Mouse (Mus musculus) activated CD4-positive, CD25-positive, alpha-beta regulatory T cell, adult 4 months (primary cell): ENCODE measurements around the gene Sec24a. TPM values are rescaled to one million over a fixed set of nuclear protein-coding genes. Genes with fewer than 3 reads are reported as not detected.

ENCODE experiments used
- ATAC-seq: one replicate; pipeline ENCODE4 v1.8.0; 2017
- polyA plus RNA-seq, 2 experiments: library from polyadenylated mRNA; unstranded; fragments of 100-300 nt; shearing (Covaris generic); gene quantifications; one replicate each; pipeline ENCODE4 v1.2.1; 2017

Sec24a gene
- polyA plus RNA-seq, 2 experiments from 2014 or later = 20.9 to 28.3 TPM

- no peak for ATAC-seq
These were observed 114.1 kb downstream of the Sec24a start for GRCm38 (mm10) chr11:51649111-51649888.

DNA sequence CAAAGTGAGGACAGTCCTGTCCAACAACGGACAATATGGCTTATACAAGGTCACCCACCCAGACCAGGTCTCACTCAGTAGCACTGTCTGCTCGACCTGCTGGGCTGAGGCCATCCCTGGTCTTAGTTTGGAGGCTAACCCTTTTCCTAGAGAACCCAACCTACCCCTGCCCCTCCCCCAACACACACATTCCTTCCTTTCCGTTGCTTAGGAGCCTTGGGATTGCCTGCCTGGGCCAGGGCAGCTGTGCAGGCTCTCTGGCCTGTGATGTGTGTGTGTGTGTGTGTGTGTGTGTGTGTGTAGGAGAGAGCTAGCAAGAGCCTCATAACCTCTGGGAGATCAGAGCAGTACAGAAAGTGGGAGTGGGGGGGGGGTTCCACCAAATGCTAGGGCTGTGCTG, 114.9 kb downstream of the Sec24a start:
- ATAC-seq = no peak

DNA sequence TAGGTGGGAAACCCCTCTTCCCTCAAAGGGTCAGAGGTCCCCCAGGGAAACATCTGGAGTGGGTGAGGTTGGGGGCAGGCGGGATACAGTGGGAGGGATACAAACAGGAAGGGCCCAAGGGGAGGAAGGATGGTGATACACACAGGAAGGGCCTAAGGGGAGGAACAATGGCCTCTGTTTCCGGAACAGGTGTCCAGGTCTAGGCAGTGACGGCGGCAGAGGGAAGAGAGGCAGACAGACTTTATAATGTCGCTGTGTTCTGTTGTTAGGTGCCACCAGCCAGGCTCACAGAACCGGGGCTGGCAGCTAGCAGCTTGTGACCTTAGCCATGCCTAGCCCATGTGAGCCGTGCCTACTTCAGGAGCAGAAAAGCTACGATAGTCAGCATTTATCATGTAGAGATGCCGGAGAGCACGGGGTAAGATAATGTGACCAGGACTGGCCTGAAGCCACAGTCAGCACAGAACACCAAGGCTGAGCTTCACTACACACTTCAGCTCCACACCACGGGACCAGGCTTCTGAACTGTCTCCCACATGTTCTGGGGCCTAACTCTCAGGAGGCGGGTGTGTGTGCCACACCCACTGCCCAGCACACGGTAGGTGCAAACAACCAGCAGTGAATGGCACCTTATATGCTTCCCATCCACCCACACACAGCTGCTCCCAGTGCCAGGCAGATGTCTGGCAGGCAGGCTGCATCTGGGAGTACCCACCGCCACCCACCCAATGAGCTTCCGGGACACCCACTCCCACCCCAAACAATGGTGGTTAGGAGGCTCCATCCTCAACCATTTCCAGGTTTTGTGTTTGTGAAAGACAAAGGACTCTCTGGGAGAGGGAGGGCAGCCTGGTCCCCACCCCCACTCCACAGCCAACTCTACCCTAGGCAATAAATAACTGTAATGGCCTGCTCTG, 116.4 kb downstream of the Sec24a start:
- no peak for ATAC-seq

- no peak for ATAC-seq
These were observed 117.2 kb downstream of the Sec24a start for GRCm38 (mm10) chr11:51646245-51646644.

GRCm38 (mm10) chr11:51645293-51645692, 118.1 kb downstream of the Sec24a start:
- no peak for ATAC-seq

DNA sequence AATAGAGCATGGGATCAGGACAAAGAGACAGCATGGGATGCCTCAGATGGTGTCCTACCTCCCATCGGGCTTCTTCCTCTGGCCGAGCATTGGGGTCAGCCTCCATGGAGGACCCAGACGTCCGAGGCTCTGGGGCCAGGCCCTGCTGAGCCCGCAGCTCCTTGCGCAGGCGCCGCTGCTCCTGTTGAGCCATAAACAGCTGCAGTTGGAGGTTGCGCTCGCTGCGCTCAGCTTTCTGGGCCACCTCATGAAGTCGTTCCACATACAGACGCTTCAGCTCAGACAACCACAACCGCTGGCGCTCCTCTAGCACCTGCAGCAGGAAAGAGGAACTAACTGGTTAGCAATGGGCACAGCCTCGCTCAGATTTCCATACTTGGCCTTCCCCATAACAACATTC, 119.2 kb downstream of the Sec24a start:
- ATAC-seq = no peak

GRCm38 (mm10) chr11:51643761-51644160, 119.7 kb downstream of the Sec24a start:
- no peak for ATAC-seq

GRCm38 (mm10) chr11:51643202-51643601, 120.2 kb downstream of the Sec24a start:
- ATAC-seq = no peak

Other genes with a start within 250 kb of the Sec24a start
- 10 to 100 TPM; 23.9 to 29.7 TPM for gene Phykpl, start 178.9 kb downstream of the Sec24a start, polyA plus RNA-seq
- gene Hnrnpab, start 156.8 kb downstream of the Sec24a start, polyA plus RNA-seq = 10 to 100 TPM; 39.0 to 43.1 TPM
- gene Nhp2, start 143.9 kb downstream of the Sec24a start, polyA plus RNA-seq = 100 to 1,000 TPM; 128 to 145 TPM
- 10 to 100 TPM; 33.3 to 38.6 TPM for gene Rmnd5b, start 127.7 kb downstream of the Sec24a start, polyA plus RNA-seq
- gene N4bp3, start 112.8 kb downstream of the Sec24a start, polyA plus RNA-seq = 1 to 10 TPM; 1.7 to 2.1 TPM
- 1 to 10 TPM in 1 of 2 experiments, under 1 TPM in 1; 0.60 to 1.1 TPM for gene D930048N14Rik, start 112.7 kb downstream of the Sec24a start, polyA plus RNA-seq
- gene 0610009B22Rik, start 74.8 kb downstream of the Sec24a start, polyA plus RNA-seq = 10 to 100 TPM; 19.5 to 25.1 TPM
- 100 to 1,000 TPM; 152 to 155 TPM for gene Sar1b, start 53 bp upstream of the Sec24a start, polyA plus RNA-seq
- gene Jade2, start 94.0 kb upstream of the Sec24a start, polyA plus RNA-seq = 10 to 100 TPM; 13.5 to 17.6 TPM
- gene Cdkn2aipnl, start 204.0 kb upstream of the Sec24a start, polyA plus RNA-seq = 10 to 100 TPM; 80.8 to 84.4 TPM
- gene Ube2b, start 237.1 kb upstream of the Sec24a start, polyA plus RNA-seq = 100 to 1,000 TPM; 141 to 220 TPM
- gene Cdkl3, start 240.6 kb upstream of the Sec24a start, polyA plus RNA-seq = 1 to 10 TPM; 3.1 to 4.0 TPM